Mouse (Mus musculus) myocyte (in vitro differentiated cells): ENCODE results near the gene Fam57a. TPM values are rescaled to one million over a fixed set of nuclear protein-coding genes. Genes with fewer than 3 reads are reported as not detected.

Source experiments
- H3K27me3 ChIP-seq: one replicate; pipeline ENCODE4 v1.6.1; 2011; ENCODE audit not compliant: control insufficient read depth, insufficient read depth, insufficient read length
- H3K36me3 ChIP-seq: one replicate; pipeline ENCODE4 v1.6.1; 2011; ENCODE audit not compliant: control insufficient read depth, insufficient read depth
- H3K4me2 ChIP-seq: one replicate; pipeline ENCODE4 v1.6.1; 2011; ENCODE audit warnings: low read depth, control low read depth
- H3K4me3 ChIP-seq: one replicate; pipeline ENCODE4 v1.5.1; 2011; ENCODE audit warnings: mild to moderate bottlenecking, control low read depth, moderate library complexity
- H3K79me2 ChIP-seq: one replicate; pipeline ENCODE4 v1.6.1; 2011; ENCODE audit not compliant: control insufficient read depth, insufficient read depth
- H3ac ChIP-seq: one replicate; pipeline ENCODE4 v1.6.1; 2011; ENCODE audit not compliant: control insufficient read depth, insufficient read length
- CEBPB ChIP-seq: IDR thresholded peaks from 2 replicates; pipeline ENCODE4 v1.6.1; 2011; ENCODE audit warnings: mild to moderate bottlenecking, moderate library complexity; ENCODE audit not compliant: poor library complexity, insufficient read depth, severe bottlenecking
- E2F4 ChIP-seq: IDR thresholded peaks from one replicate; pipeline ENCODE4 v1.6.1; 2011; ENCODE audit warnings: mild to moderate bottlenecking, control low read depth, moderate library complexity; ENCODE audit not compliant: insufficient read depth
- MAX ChIP-seq: IDR thresholded peaks from one replicate; pipeline ENCODE4 v1.6.1; 2011; ENCODE audit warnings: low read depth, mild to moderate bottlenecking, control low read depth
- MYOD1 ChIP-seq, 3 experiments: IDR thresholded peaks; one replicate each; pipeline ENCODE4 v1.6.1; 2011; ENCODE audit warnings: control low read depth in 2 of 3, low read depth in 2 of 3, mild to moderate bottlenecking in 2 of 3, moderate library complexity in 1 of 3; ENCODE audit not compliant: insufficient read length in 2 of 3, control insufficient read depth in 1 of 3
- MYOG ChIP-seq, 3 experiments: IDR thresholded peaks; one replicate each; pipeline ENCODE4 v1.6.1; 2011; ENCODE audit warnings: control low read depth in 2 of 3, low read depth in 2 of 3, mild to moderate bottlenecking in 2 of 3; ENCODE audit not compliant: insufficient read length in 2 of 3, control insufficient read depth in 1 of 3, insufficient read depth in 1 of 3
- POLR2A ChIP-seq: IDR thresholded peaks from one replicate; pipeline ENCODE4 v1.6.1; 2011; ENCODE audit warnings: low read depth, mild to moderate bottlenecking, control low read depth, moderate library complexity; ENCODE audit not compliant: insufficient read length
- POLR2AphosphoS2 ChIP-seq: IDR thresholded peaks from one replicate; pipeline ENCODE4 v1.6.1; 2011; ENCODE audit warnings: low read depth, control low read depth; ENCODE audit not compliant: insufficient read length
- REST ChIP-seq: IDR thresholded peaks from one replicate; pipeline ENCODE4 v1.6.1; 2011; ENCODE audit warnings: mild to moderate bottlenecking, control low read depth, moderate library complexity; ENCODE audit not compliant: insufficient read depth, insufficient read length
- SRF ChIP-seq: IDR thresholded peaks from one replicate; pipeline ENCODE4 v1.6.1; 2011; ENCODE audit warnings: low read depth; ENCODE audit not compliant: control insufficient read depth, insufficient read length
- TCF12 ChIP-seq: IDR thresholded peaks from one replicate; pipeline ENCODE4 v1.6.1; 2011; ENCODE audit warnings: mild to moderate bottlenecking, control low read depth; ENCODE audit not compliant: poor library complexity, insufficient read depth, severe bottlenecking
- TCF3 ChIP-seq: IDR thresholded peaks from one replicate; pipeline ENCODE4 v1.6.1; 2011; ENCODE audit warnings: low read depth, control low read depth; ENCODE audit not compliant: insufficient read length
- USF1 ChIP-seq: IDR thresholded peaks from one replicate; pipeline ENCODE4 v1.6.1; 2011; ENCODE audit warnings: low read depth, mild to moderate bottlenecking, control low read depth, moderate library complexity
- polyA plus RNA-seq: library from polyadenylated mRNA; unstranded; fragments of >200 nt; fragmentation: generic; extraction: Trizol; gene quantifications from one replicate; pipeline ENCODE4 v1.2.1, GENCODE M21; 2012; ENCODE audit warnings: missing spikeins

Fam57a gene
- polyA plus RNA-seq, 1 experiment: 10.0 TPM

GRCm38 (mm10) chr11:76262611-76263351, 83.3 kb downstream of the Fam57a start:
- no peaks in the 10 kb centered on the region for H3K27me3 ChIP-seq
- no peak overlapping the region for H3K4me2 ChIP-seq
- TF ChIP-seq POLR2AphosphoS2 (no peak), SRF (no peak), TCF12 (no peak), MYOD1 (IDR thresholded peaks at IDR 0.05; ENCODE audit: control insufficient read depth in 1 of 3, insufficient read length in 2 of 3, low read depth in 2 of 3) (no peak), E2F4 (no peak), POLR2A (no peak), USF1 (no peak), MAX (no peak), REST (no peak), MYOG (IDR thresholded peaks at IDR 0.05; ENCODE audit: control insufficient read depth in 1 of 3, insufficient read depth in 1 of 3, insufficient read length in 2 of 3, low read depth in 2 of 3) (no peak), CEBPB (no peak), TCF3 (no peak)
- no peak overlapping the region for H3K4me3 ChIP-seq
- peaks cover 16% of the 10 kb centered on the region for H3K36me3 ChIP-seq
- no peaks in the 10 kb centered on the region for H3K79me2 ChIP-seq
- H3ac ChIP-seq: no peak overlapping the region

Other genes starting within 250 kb of the Fam57a start
- gene Rph3al, start 241.2 kb upstream of the Fam57a start, polyA plus RNA-seq: 0.05 TPM
- gene 1700016K19Rik, start 179.8 kb upstream of the Fam57a start, polyA plus RNA-seq: 0.06 TPM
- gene Rflnb, start 151.9 kb upstream of the Fam57a start, polyA plus RNA-seq: 7.5 TPM
- 41.2 TPM for gene Vps53, start within 50 bp of the Fam57a start, polyA plus RNA-seq
- 0.86 TPM for gene Dbil5, start 37.9 kb downstream of the Fam57a start, polyA plus RNA-seq
- gene Gemin4, start 38.0 kb downstream of the Fam57a start, polyA plus RNA-seq: 10.7 TPM
- gene Mrm3, start 64.0 kb downstream of the Fam57a start, polyA plus RNA-seq: 17.8 TPM
- 55.2 TPM for gene Glod4, start 64.1 kb downstream of the Fam57a start, polyA plus RNA-seq
- 76.8 TPM for gene Nxn, start 219.5 kb downstream of the Fam57a start, polyA plus RNA-seq
- gene Timm22, start 227.3 kb downstream of the Fam57a start, polyA plus RNA-seq: 101 TPM